Mouse (Mus musculus): ENCODE measurements around the gene Zpbp2.

DNA sequence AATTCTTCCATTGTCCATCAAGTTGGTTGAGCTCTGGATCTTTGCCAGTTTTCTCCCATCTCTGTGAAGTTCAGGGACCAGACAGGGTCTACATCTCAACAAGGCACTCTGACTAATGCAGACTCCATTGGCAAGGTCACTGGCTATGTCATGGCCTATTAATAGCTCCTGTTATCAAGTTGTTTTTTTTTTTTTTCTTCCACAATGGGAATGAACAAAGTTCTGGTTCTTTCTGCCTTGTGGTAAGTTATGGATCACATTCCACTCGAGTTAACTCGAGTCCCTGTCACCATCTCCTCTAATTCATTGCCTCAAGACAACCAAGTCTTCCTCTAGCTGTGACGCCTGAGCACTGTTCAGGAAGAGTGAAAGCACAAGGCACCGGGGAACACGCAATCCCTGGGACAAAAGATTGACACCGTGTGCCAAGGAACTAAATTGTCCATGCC lies 38.0 kb downstream of the Zpbp2 start:
- TF ChIP-seq POLR2A (IDR thresholded peaks at IDR 0.05; ENCODE audit: low read depth, low read length) (no peak), CTCF (IDR thresholded peaks at IDR 0.05; ENCODE audit: extremely low read depth, insufficient read length, insufficient replicate concordance, low read depth, low read length) (no peak)

Data from small intestine, adult 2 months (tissue).